Mouse (Mus musculus): ENCODE measurements around the gene Zbtb7a. TPM values are rescaled to one million over a fixed set of nuclear protein-coding genes. Genes with fewer than 3 reads are reported as not detected.

The Zbtb7a gene
- polyA plus RNA-seq, 1 experiment from 2014 or later: 94.1 TPM

GRCm38 (mm10) chr10:81190236-81190911, 55.4 kb downstream of the Zbtb7a start:
- TF ChIP-seq EP300 (optimal IDR thresholded peaks at IDR 0.05) (no peak), CTCF (IDR thresholded peaks at IDR 0.05; ENCODE audit: low read depth) (peak; percentile 79)
- H3K4me2 ChIP-seq (replicated peaks; ENCODE audit: low read depth): no peak overlapping the region
- no peak for ATAC-seq (ENCODE audit: low FRiP score, low TSS enrichment)
- peaks cover 2% of the 10 kb centered on the region; the same call in 1 of the 2 replicates for H3K4me1 ChIP-seq (replicated peaks; ENCODE audit: control insufficient read depth, insufficient read depth)
- peaks cover 6% of the 10 kb centered on the region; the same call in 1 of the 2 replicates for H3K36me3 ChIP-seq (ENCODE audit: control insufficient read depth, insufficient read depth, low read length)
- peak overlapping the region; percentile 8; the same call in 1 of the 2 replicates for H3K27ac ChIP-seq (replicated peaks)
- 67% methylated on average over 31 of the region's 31 CpGs for WGBS
- no peaks in the 10 kb centered on the region for H3K27me3 ChIP-seq (ENCODE audit: control insufficient read depth, insufficient read depth, low read length)
- DNase-seq (ENCODE audit: low spot score): peak; percentile 77
- H3K4me3 ChIP-seq (ENCODE audit: low read depth, low read length): no peak overlapping the region
- no peaks in the 10 kb centered on the region for H3K9me3 ChIP-seq (ENCODE audit: control insufficient read depth, low read length)
- no peak overlapping the region for H3K9ac ChIP-seq (ENCODE audit: low read length)

DNA sequence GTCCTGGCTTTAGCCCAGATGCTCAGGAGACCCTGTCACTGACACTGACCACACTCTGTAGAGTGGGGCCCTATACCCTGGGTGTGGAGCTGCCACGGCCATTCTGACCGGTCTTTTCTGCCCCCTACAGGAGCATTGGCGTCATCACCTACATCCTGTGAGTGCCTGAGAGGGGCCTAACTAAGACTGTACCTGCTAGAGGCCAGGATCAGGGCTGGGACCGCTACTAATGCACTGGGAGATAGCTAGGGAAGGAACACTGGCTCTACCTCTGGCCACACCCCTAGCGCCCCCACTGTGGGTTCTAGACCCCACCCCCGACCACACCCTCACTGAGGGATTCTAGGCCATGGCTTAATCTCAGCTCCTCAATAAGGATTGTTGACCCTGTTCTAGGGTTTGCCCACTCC, 55.9 kb downstream of the Zbtb7a start:
- WGBS: 59% methylated on average over 6 of the region's 6 CpGs
- peaks cover 6% of the 10 kb centered on the region; the same call in 1 of the 2 replicates for H3K36me3 ChIP-seq (ENCODE audit: control insufficient read depth, insufficient read depth, low read length)
- peak overlapping the region; percentile 35; the same call in 1 of the 2 replicates for H3K27ac ChIP-seq (replicated peaks)
- no peak for ATAC-seq (ENCODE audit: low FRiP score, low TSS enrichment)
- no peaks in the 10 kb centered on the region for H3K9me3 ChIP-seq (ENCODE audit: control insufficient read depth, low read length)
- no peak overlapping the region for H3K9ac ChIP-seq (ENCODE audit: low read length)
- DNase-seq (ENCODE audit: low spot score): no peak
- H3K4me1 ChIP-seq (replicated peaks; ENCODE audit: control insufficient read depth, insufficient read depth): peaks cover 2% of the 10 kb centered on the region; the same call in 1 of the 2 replicates
- no peak overlapping the region for H3K4me2 ChIP-seq (replicated peaks; ENCODE audit: low read depth)
- no peaks in the 10 kb centered on the region for H3K27me3 ChIP-seq (ENCODE audit: control insufficient read depth, insufficient read depth, low read length)
- TF ChIP-seq EP300 (optimal IDR thresholded peaks at IDR 0.05) (no peak), CTCF (IDR thresholded peaks at IDR 0.05; ENCODE audit: low read depth) (peak; percentile 61)
- no peak overlapping the region for H3K4me3 ChIP-seq (ENCODE audit: low read depth, low read length)

DNA sequence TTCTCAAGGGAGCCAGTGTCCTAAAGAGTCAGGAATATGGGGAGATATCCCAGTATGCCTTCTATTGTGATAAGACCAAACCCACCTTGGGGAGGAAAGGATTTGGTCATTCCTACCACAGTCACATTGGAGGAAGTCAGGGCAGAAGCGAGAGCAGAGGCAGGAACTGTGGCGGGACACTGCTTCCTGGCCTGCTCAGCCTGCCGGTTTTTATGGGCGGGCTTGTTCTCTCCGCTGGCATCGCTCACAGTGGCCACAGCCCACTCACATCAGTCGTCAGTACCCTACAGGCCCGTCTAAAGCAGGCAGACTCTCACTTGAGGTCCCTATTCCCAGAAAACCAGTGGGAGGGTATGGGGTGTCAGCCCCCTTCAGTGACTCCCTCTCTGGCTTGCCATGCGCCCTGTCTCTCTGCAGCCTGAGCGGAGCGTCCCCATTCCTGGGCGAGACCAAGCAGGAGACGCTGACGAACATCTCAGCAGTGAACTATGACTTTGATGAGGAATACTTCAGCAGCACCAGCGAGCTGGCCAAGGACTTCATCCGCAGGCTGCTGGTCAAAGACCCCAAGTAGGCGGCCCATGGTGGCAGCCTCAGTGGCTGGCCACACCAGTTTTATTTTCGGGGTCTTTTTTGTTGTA, 56.4 kb downstream of the Zbtb7a start:
- H3K4me1 ChIP-seq (replicated peaks; ENCODE audit: control insufficient read depth, insufficient read depth): peaks cover 2% of the 10 kb centered on the region; the same call in 1 of the 2 replicates
- peak overlapping the region; percentile 95; the same call in 1 of the 2 replicates for H3K27ac ChIP-seq (replicated peaks)
- no peaks in the 10 kb centered on the region for H3K9me3 ChIP-seq (ENCODE audit: control insufficient read depth, low read length)
- H3K27me3 ChIP-seq (ENCODE audit: control insufficient read depth, insufficient read depth, low read length): no peaks in the 10 kb centered on the region
- no peak for TF ChIP-seq EP300 (optimal IDR thresholded peaks at IDR 0.05)
- TF ChIP-seq CTCF (IDR thresholded peaks at IDR 0.05; ENCODE audit: low read depth): no peak
- no peak overlapping the region for H3K4me3 ChIP-seq (ENCODE audit: low read depth, low read length)
- no peak overlapping the region for H3K9ac ChIP-seq (ENCODE audit: low read length)
- peaks cover 4% of the 10 kb centered on the region; the same call in 1 of the 2 replicates for H3K36me3 ChIP-seq (ENCODE audit: control insufficient read depth, insufficient read depth, low read length)
- DNase-seq (ENCODE audit: low spot score): no peak
- ATAC-seq (ENCODE audit: low FRiP score, low TSS enrichment): no peak
- H3K4me2 ChIP-seq (replicated peaks; ENCODE audit: low read depth): no peak overlapping the region
- WGBS: 79% methylated on average over 18 of the region's 18 CpGs

GRCm38 (mm10) chr10:81192270-81192967, 57.4 kb downstream of the Zbtb7a start:
- H3K27me3 ChIP-seq (ENCODE audit: control insufficient read depth, insufficient read depth, low read length): no peaks in the 10 kb centered on the region
- peaks cover 4% of the 10 kb centered on the region; the same call in 1 of the 2 replicates for H3K36me3 ChIP-seq (ENCODE audit: control insufficient read depth, insufficient read depth, low read length)
- no peaks in the 10 kb centered on the region for H3K9me3 ChIP-seq (ENCODE audit: control insufficient read depth, low read length)
- TF ChIP-seq EP300 (optimal IDR thresholded peaks at IDR 0.05): no peak
- TF ChIP-seq CTCF (IDR thresholded peaks at IDR 0.05; ENCODE audit: low read depth): no peak; the same call in 1 of the 2 replicates
- WGBS: 2% methylated on average over 87 of the region's 93 CpGs
- H3K4me1 ChIP-seq (replicated peaks; ENCODE audit: control insufficient read depth, insufficient read depth): peaks cover 2% of the 10 kb centered on the region; the same call in 1 of the 2 replicates
- peak; percentile 83 for DNase-seq (ENCODE audit: low spot score)
- H3K4me2 ChIP-seq (replicated peaks; ENCODE audit: low read depth): peak overlapping the region; percentile 87
- peak overlapping the region; percentile 51 for H3K4me3 ChIP-seq (ENCODE audit: low read depth, low read length)
- ATAC-seq (ENCODE audit: low FRiP score, low TSS enrichment): peak; percentile 77
- H3K9ac ChIP-seq (ENCODE audit: low read length): peak overlapping the region; percentile 74
- peak overlapping the region; percentile 95 for H3K27ac ChIP-seq (replicated peaks)

DNA sequence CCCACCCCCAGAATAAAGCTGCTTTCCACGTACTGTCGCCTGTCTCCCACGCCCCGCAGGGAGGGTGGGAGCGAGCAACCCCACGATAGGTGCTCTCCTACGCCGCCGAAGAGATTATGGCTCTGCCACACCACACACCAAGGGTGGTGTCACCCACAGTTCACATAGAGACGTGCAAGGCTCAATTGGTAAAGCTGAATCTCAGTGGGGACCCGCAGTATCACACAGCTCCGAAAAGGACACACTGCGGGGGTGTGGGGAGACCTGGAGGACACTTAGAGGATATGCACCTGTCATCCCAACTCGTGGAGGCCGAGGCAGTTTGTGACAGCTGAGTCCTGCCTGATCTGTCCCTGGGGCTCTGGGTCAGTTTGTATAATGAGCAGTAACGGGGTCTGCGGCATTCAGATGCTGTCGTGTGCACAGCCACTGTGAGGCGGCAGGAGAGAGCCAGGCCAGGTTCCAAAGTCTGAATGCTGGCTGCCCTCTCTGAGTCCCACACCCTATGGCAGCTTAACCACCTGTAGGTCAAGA, 58.0 kb downstream of the Zbtb7a start:
- TF ChIP-seq EP300 (optimal IDR thresholded peaks at IDR 0.05) (no peak), CTCF (IDR thresholded peaks at IDR 0.05; ENCODE audit: low read depth) (no peak)
- H3K4me3 ChIP-seq (ENCODE audit: low read depth, low read length): peak overlapping the region; percentile 51
- peak; percentile 48 for DNase-seq (ENCODE audit: low spot score)
- H3K36me3 ChIP-seq (ENCODE audit: control insufficient read depth, insufficient read depth, low read length): peaks cover 4% of the 10 kb centered on the region; the same call in 1 of the 2 replicates
- no peaks in the 10 kb centered on the region for H3K27me3 ChIP-seq (ENCODE audit: control insufficient read depth, insufficient read depth, low read length)
- WGBS: 5% methylated on average over 19 of the region's 19 CpGs
- H3K9me3 ChIP-seq (ENCODE audit: control insufficient read depth, low read length): no peaks in the 10 kb centered on the region
- peak; percentile 11 for ATAC-seq (ENCODE audit: low FRiP score, low TSS enrichment)
- peak overlapping the region; percentile 87 for H3K4me2 ChIP-seq (replicated peaks; ENCODE audit: low read depth)
- H3K9ac ChIP-seq (ENCODE audit: low read length): peak overlapping the region; percentile 74
- peaks cover 2% of the 10 kb centered on the region; the same call in 1 of the 2 replicates for H3K4me1 ChIP-seq (replicated peaks; ENCODE audit: control insufficient read depth, insufficient read depth)
- peak overlapping the region; percentile 95 for H3K27ac ChIP-seq (replicated peaks)
